Mouse (Mus musculus): Measurements from ENCODE around the gene Vmn2r113. TPM values are rescaled to one million over a fixed set of nuclear protein-coding genes. Genes with fewer than 3 reads are reported as not detected.
"Not testable (repeated sequence)": the region's sequence is repeated elsewhere in the genome, so short reads cannot be mapped to it uniquely, and the experiment has no call there.

Vmn2r113 gene
- total RNA-seq (2021), result not detected
- long read RNA-seq, experiment 1, result 0 reads
- long read RNA-seq, experiment 2, result 0 reads

DNA sequence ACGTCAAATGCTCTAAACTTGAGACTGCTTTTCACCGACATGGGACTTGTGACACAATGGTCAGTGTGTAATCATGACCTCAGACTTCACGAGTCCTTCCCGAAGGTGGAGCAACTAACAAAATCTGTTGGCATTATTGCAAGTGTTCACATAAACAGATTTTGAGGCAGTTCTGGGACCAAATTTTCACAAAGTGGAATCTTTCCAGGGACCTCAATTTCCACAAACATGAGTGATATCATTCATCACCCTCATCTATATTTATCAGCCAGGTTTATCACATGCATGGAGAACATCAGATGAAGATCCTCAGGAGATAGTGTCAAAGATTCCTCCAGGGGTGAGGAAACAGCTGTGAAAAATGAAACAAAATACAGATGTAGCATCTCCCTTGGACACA, at the start of gene Vmn2r113:
Gene Vmn2r113, plus strand, starts transcription at position 301 of the 400 bp plus-strand sequence.
- not testable (repeated sequence) for DNase-seq

Other genes with a start within 250 kb of the Vmn2r113 start
- gene Zfp945, start 75.8 kb upstream of the Vmn2r113 start, total RNA-seq (2021), result 10 to 100 TPM; 10.1 to 20.0 TPM
- not detected for gene Vmn2r-ps130, start 118.2 kb downstream of the Vmn2r113 start, total RNA-seq (2021)